Mouse (Mus musculus) forebrain, embryonic 11.5 days (tissue): ENCODE results near the gene Megf6. TPM values are rescaled to one million over a fixed set of nuclear protein-coding genes. Genes with fewer than 3 reads are reported as not detected.

ENCODE experiments used
- ATAC-seq: fragments of 200-750 bp; cut with Nextera tagmentation; replicated peaks from 2 replicates; pipeline ENCODE4 v1.8.0; 2017; ENCODE audit warnings: moderate TSS enrichment; ENCODE audit not compliant: low FRiP score
- DNase-seq: peaks from one replicate; pipeline ENCODE4 v3.0.0-alpha.2; 2017; ENCODE audit warnings: low spot score
- H3K27ac ChIP-seq: fragments of 300-500 bp; sonication (generic); 2 replicates; pipeline ENCODE4 v1.5.1; 2014; ENCODE audit warnings: low read depth, low read length
- H3K27me3 ChIP-seq: fragments of 300-500 bp; sonication (generic); 2 replicates; pipeline ENCODE4 v1.6.1; 2014; ENCODE audit warnings: mild to moderate bottlenecking, low read length, mixed read lengths; ENCODE audit not compliant: control insufficient read depth, insufficient read depth
- H3K36me3 ChIP-seq: fragments of 300-500 bp; sonication (generic); 2 replicates; pipeline ENCODE4 v1.6.1; 2014; ENCODE audit warnings: mild to moderate bottlenecking, low read length, moderate library complexity, mixed read lengths; ENCODE audit not compliant: control insufficient read depth, insufficient read depth
- H3K4me1 ChIP-seq: fragments of 300-500 bp; sonication (generic); replicated peaks from 2 replicates; pipeline ENCODE4 v1.6.1; 2014; ENCODE audit warnings: low read length, mixed read lengths; ENCODE audit not compliant: control insufficient read depth, insufficient read depth
- H3K4me2 ChIP-seq: fragments of 300-500 bp; sonication (generic); 2 replicates; pipeline ENCODE4 v1.6.1; 2014; ENCODE audit warnings: low read depth, mild to moderate bottlenecking, low read length, moderate library complexity, mixed read lengths; ENCODE audit not compliant: severe bottlenecking
- H3K4me3 ChIP-seq: fragments of 300-500 bp; sonication (generic); 2 replicates; pipeline ENCODE4 v1.5.1; 2014; ENCODE audit warnings: low read depth, low read length
- H3K9ac ChIP-seq: fragments of 300-500 bp; sonication (generic); 2 replicates; pipeline ENCODE4 v1.6.1; 2014; ENCODE audit warnings: low read length
- H3K9me3 ChIP-seq: fragments of 300-500 bp; sonication (generic); 2 replicates; pipeline ENCODE4 v1.6.1; 2016; ENCODE audit warnings: low read length, mixed read lengths; ENCODE audit not compliant: control insufficient read depth
- WGBS: fragments of 180-500 bp; shearing (Covaris S2); extraction: QIAGEN DNeasy Blood & Tissue Kit; methylation state at CpG from one replicate; pipeline ENCODE4 v1.1.7; 2014; 5-methylcytosine and 5-hydroxymethylcytosine counted together
- polyA plus RNA-seq: library from polyadenylated mRNA; unstranded; fragments of >200 nt; fragmentation: Nextera tagmentation; extraction: Ambion mirVana; gene quantifications from 2 replicates; pipeline ENCODE4 v1.2.1, GENCODE M21; 2014

The Megf6 gene
- polyA plus RNA-seq, 1 experiment from 2014 or later: 23.9 TPM

- WGBS: 7% methylated on average over 18 of the region's 19 CpGs
- ATAC-seq: peak; percentile 75
- H3K27ac ChIP-seq: no peak overlapping the region
Observed at GRCm38 (mm10) chr4:154246115-154247040, 75.8 kb downstream of the Megf6 start.

GRCm38 (mm10) chr4:154247207-154248091 lies 76.9 kb downstream of the Megf6 start:
- Histone ChIP-seq H3K4me3 (no peak overlapping the region), H3K9me3 (no peaks in the 10 kb centered on the region), H3K27ac (no peak overlapping the region), H3K4me2 (no peak overlapping the region), H3K27me3 (no peaks in the 10 kb centered on the region), H3K36me3 (no peaks in the 10 kb centered on the region), H3K9ac (no peak overlapping the region), H3K4me1 (peaks cover 4% of the 10 kb centered on the region; the same call in 1 of the 2 replicates)
- 43% methylated on average over 22 of the region's 22 CpGs for WGBS
- 0 out of 2 replicates have a peak, but pooled peaks have one; percentile 16 for ATAC-seq
- DNase-seq: no peak

More at GRCm38 (mm10) chr4:154246115-154247040, 75.8 kb downstream of the Megf6 start:
- Histone ChIP-seq H3K9ac (no peak overlapping the region), H3K4me3 (peak overlapping the region; percentile 22; the same call in 1 of the 2 replicates), H3K4me2 (peak overlapping the region; percentile 56), H3K9me3 (no peaks in the 10 kb centered on the region), H3K36me3 (no peaks in the 10 kb centered on the region), H3K27me3 (no peaks in the 10 kb centered on the region), H3K4me1 (peaks cover 4% of the 10 kb centered on the region; the same call in 1 of the 2 replicates)
- peak; percentile 94 for DNase-seq

DNA sequence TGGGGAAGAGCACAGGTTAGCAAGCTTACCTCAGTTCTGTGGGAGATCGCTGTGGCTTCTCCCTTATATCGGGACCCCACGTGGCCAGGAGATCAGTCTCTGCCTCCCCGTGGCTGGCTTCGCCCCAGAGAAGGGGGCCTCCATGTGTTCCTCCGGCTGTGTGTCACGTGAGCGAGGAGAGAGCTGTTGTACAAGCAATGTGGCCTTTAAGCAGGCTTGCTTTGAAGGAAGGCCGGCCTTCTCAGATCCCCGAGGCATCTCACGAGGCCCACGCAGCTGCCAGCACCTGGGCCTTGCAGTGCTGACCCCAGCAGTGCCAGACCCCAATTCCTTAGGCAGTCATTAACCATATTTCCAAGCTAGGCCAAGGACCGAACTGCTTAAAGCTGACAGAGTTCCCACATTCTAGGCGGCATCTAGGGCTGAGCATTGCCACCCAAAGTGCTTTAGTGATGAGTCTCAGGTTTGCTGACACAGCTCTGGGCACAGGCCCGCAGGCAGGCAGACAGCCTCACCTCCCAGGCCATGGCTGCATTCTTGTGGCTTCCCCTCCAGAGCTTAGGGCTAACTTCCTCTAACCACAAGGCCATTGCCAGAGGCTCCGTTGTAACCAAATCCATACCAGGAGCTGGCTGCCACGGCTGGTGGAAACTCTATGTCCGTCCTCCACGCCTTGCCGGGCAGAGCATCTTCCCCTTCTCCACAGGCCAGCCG lies 77.7 kb downstream of the Megf6 start:
- WGBS: 76% methylated on average over 21 of the region's 21 CpGs

GRCm38 (mm10) chr4:154249316-154249715 lies 78.8 kb downstream of the Megf6 start:
- Histone ChIP-seq H3K9me3 (no peaks in the 10 kb centered on the region), H3K4me1 (peaks cover 4% of the 10 kb centered on the region; the same call in 1 of the 2 replicates), H3K4me3 (no peak overlapping the region), H3K27ac (no peak overlapping the region), H3K9ac (no peak overlapping the region), H3K4me2 (no peak overlapping the region), H3K27me3 (no peaks in the 10 kb centered on the region), H3K36me3 (no peaks in the 10 kb centered on the region)
- DNase-seq: no peak
- 56% methylated on average over 8 of the region's 8 CpGs for WGBS
- no peak for ATAC-seq

More for the DNA sequence above, 77.7 kb downstream of the Megf6 start:
- H3K27ac ChIP-seq: no peak overlapping the region
- no peak overlapping the region for H3K9ac ChIP-seq
- peaks cover 4% of the 10 kb centered on the region; the same call in 1 of the 2 replicates for H3K4me1 ChIP-seq
- H3K36me3 ChIP-seq: no peaks in the 10 kb centered on the region
- no peak overlapping the region for H3K4me2 ChIP-seq
- no peaks in the 10 kb centered on the region for H3K27me3 ChIP-seq
- DNase-seq: no peak
- ATAC-seq: no peak
- no peaks in the 10 kb centered on the region for H3K9me3 ChIP-seq
- no peak overlapping the region for H3K4me3 ChIP-seq

DNA sequence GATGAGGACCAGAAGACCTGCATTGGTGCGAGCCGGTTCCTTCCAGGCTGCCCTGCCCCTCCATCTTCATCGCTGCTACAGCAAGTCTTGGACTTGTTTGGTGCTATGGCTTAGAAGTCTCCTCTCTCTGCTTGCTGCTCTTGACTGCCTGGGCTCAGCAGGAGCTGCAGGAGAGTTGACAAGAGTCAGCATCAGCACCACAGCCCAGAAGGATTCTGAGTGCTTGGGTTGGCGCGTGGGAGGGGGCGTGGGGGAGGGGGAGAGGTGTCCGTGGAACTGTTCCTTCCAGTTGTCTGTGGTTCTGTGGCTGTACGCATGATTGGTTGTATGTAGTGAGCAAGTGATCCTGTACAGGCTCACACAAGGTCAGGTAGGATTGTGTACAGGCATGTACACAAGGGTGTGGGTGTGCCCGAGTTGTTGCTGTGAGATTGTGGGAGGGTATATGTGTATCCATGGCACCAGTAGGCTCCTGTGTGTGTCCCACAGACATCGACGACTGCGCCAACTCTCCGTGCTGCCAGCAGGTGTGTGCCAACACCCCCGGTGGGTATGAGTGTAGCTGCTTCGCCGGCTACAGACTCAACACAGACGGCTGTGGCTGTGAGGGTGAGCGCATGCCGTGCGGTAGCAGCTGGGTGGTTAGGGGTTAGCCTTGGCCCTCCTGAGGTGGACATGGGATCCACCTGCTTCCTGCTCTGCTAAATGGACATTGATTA lies 82.2 kb downstream of the Megf6 start:
- H3K9me3 ChIP-seq: no peaks in the 10 kb centered on the region
- WGBS: 93% methylated on average over 20 of the region's 20 CpGs
- ATAC-seq (no peak), DNase-seq (no peak)
- H3K36me3 ChIP-seq: no peaks in the 10 kb centered on the region
- no peaks in the 10 kb centered on the region for H3K27me3 ChIP-seq
- H3K9ac ChIP-seq: no peak overlapping the region
- no peak overlapping the region for H3K4me2 ChIP-seq
- H3K27ac ChIP-seq: no peak overlapping the region
- no peak overlapping the region for H3K4me3 ChIP-seq
- no peaks in the 10 kb centered on the region for H3K4me1 ChIP-seq

- DNase-seq (no peak), ATAC-seq (no peak)
- no peak overlapping the region for H3K4me2 ChIP-seq
- H3K4me1 ChIP-seq: no peaks in the 10 kb centered on the region
- no peaks in the 10 kb centered on the region for H3K9me3 ChIP-seq
- H3K9ac ChIP-seq: no peak overlapping the region
- no peak overlapping the region for H3K27ac ChIP-seq
- H3K27me3 ChIP-seq: no peaks in the 10 kb centered on the region
- H3K4me3 ChIP-seq: no peak overlapping the region
- no peaks in the 10 kb centered on the region; the same call in 1 of the 2 replicates for H3K36me3 ChIP-seq
- 93% methylated on average over 5 of the region's 5 CpGs for WGBS
Observed at GRCm38 (mm10) chr4:154260755-154261154, 90.2 kb downstream of the Megf6 start.

DNA sequence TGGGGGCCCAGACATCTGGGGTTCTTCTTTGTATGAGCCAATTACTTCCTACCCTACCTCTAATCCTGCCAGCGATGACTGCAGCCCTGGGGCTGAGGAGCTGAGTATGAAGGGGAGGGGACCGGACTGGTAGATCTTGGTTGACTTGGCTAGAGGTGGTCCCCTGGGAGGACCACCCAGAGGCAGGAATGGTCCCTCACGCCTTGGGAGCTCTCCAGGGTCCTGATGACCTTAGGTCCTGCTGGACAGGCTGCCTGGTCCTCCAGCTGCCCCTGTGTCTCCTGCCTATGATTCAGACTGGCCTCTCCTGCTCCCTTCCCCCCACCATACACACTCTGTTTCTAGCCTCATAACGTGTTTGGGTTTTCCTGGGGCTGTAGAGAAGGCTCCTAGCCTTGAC lies 91.5 kb downstream of the Megf6 start:
- no peak overlapping the region for H3K27ac ChIP-seq

More for the DNA sequence above, 91.5 kb downstream of the Megf6 start:
- no peaks in the 10 kb centered on the region for H3K9me3 ChIP-seq
- H3K4me1 ChIP-seq: no peaks in the 10 kb centered on the region
- DNase-seq (no peak), ATAC-seq (no peak)
- no peaks in the 10 kb centered on the region for H3K27me3 ChIP-seq
- no peak overlapping the region for H3K4me2 ChIP-seq
- H3K4me3 ChIP-seq: no peak overlapping the region
- WGBS: 53% methylated on average over 4 of the region's 4 CpGs
- H3K9ac ChIP-seq: no peak overlapping the region
- H3K36me3 ChIP-seq: no peaks in the 10 kb centered on the region; the same call in 1 of the 2 replicates
